Mouse (Mus musculus) retina, postnatal 7 days (tissue): ENCODE measurements around the gene Med13l.

ENCODE experiments used
- DNase-seq: peaks from one replicate; pipeline ENCODE4 v3.0.0-alpha.2; 2012; ENCODE audit warnings: low read depth, low spot score

Med13l gene

GRCm38 (mm10) chr5:118781598-118781997, 221.1 kb downstream of the Med13l start:
- peak; percentile 46 for DNase-seq

- DNase-seq, result no peak
Measured at GRCm38 (mm10) chr5:118782139-118782538, 221.7 kb downstream of the Med13l start.

- no peak for DNase-seq
Measured at GRCm38 (mm10) chr5:118789226-118789625, 228.7 kb downstream of the Med13l start.

GRCm38 (mm10) chr5:118789776-118790175, 229.3 kb downstream of the Med13l start:
- DNase-seq, result no peak

GRCm38 (mm10) chr5:118797811-118798210, 237.3 kb downstream of the Med13l start:
- DNase-seq, result no peak

GRCm38 (mm10) chr5:118801592-118801991, 241.1 kb downstream of the Med13l start:
- DNase-seq, result no peak

GRCm38 (mm10) chr5:118802036-118802435, 241.6 kb downstream of the Med13l start:
- no peak for DNase-seq

GRCm38 (mm10) chr5:118808946-118809345, 248.5 kb downstream of the Med13l start:
- DNase-seq, result no peak

GRCm38 (mm10) chr5:118809588-118809987, 249.1 kb downstream of the Med13l start:
- DNase-seq, result no peak

GRCm38 (mm10) chr5:118811690-118812089, 251.2 kb downstream of the Med13l start:
- no peak for DNase-seq

- peak; percentile 54 for DNase-seq
Measured at GRCm38 (mm10) chr5:118812421-118812820, 251.9 kb downstream of the Med13l start.

- no peak for DNase-seq
Measured at GRCm38 (mm10) chr5:118812947-118813401, 252.5 kb downstream of the Med13l start.

GRCm38 (mm10) chr5:118814052-118814451, 253.6 kb downstream of the Med13l start:
- DNase-seq, result peak; percentile 32
